Mouse (Mus musculus) hindbrain, embryonic 10.5 days (tissue): Measurements from ENCODE around the gene Clpb. TPM values are rescaled to one million over a fixed set of nuclear protein-coding genes. Genes with fewer than 3 reads are reported as not detected.
A peak's percentile ranks its signal among the peaks of the same experiment; 100 is the strongest.
"Not testable (repeated sequence)": the region's sequence is repeated elsewhere in the genome, so short reads cannot be mapped to it uniquely, and the experiment has no call there.

Experiments
- DNase-seq: peaks from one replicate; pipeline ENCODE4 v3.0.0-alpha.2; 2017; ENCODE audit warnings: low spot score
- H3K27ac ChIP-seq: fragments of 300-500 bp; sonication (generic); 2 replicates; pipeline ENCODE4 v1.5.1; 2016; ENCODE audit warnings: mild to moderate bottlenecking, moderate library complexity
- H3K27me3 ChIP-seq: fragments of 300-500 bp; sonication (generic); 2 replicates; pipeline ENCODE4 v1.6.1; 2016; ENCODE audit warnings: mild to moderate bottlenecking; ENCODE audit not compliant: poor library complexity, insufficient read depth, severe bottlenecking
- H3K36me3 ChIP-seq: fragments of 300-500 bp; sonication (generic); 2 replicates; pipeline ENCODE4 v1.6.1; 2016; ENCODE audit warnings: mild to moderate bottlenecking, moderate library complexity
- H3K4me1 ChIP-seq: fragments of 300-500 bp; sonication (generic); replicated peaks from 2 replicates; pipeline ENCODE4 v1.6.1; 2016; ENCODE audit warnings: mild to moderate bottlenecking
- H3K4me3 ChIP-seq: fragments of 300-500 bp; sonication (generic); 2 replicates; pipeline ENCODE4 v1.5.1; 2016; ENCODE audit warnings: mild to moderate bottlenecking, moderate library complexity
- H3K9me3 ChIP-seq: fragments of 300-500 bp; sonication (generic); 2 replicates; pipeline ENCODE4 v1.6.1; 2016; ENCODE audit warnings: mild to moderate bottlenecking, moderate library complexity
- WGBS: fragments of 180-500 bp; shearing (Covaris S2); methylation state at CpG from one replicate; pipeline ENCODE4 v1.1.7; 2016; 5-methylcytosine and 5-hydroxymethylcytosine counted together
- polyA plus RNA-seq: library from polyadenylated mRNA; unstranded; fragments of >200 nt; fragmentation: Nextera tagmentation; extraction: Ambion mirVana; gene quantifications from 2 replicates; pipeline ENCODE4 v1.2.1, GENCODE M21; 2016

The Clpb gene
- polyA plus RNA-seq = 45.0 and 54.9 TPM in 2 replicates

DNA sequence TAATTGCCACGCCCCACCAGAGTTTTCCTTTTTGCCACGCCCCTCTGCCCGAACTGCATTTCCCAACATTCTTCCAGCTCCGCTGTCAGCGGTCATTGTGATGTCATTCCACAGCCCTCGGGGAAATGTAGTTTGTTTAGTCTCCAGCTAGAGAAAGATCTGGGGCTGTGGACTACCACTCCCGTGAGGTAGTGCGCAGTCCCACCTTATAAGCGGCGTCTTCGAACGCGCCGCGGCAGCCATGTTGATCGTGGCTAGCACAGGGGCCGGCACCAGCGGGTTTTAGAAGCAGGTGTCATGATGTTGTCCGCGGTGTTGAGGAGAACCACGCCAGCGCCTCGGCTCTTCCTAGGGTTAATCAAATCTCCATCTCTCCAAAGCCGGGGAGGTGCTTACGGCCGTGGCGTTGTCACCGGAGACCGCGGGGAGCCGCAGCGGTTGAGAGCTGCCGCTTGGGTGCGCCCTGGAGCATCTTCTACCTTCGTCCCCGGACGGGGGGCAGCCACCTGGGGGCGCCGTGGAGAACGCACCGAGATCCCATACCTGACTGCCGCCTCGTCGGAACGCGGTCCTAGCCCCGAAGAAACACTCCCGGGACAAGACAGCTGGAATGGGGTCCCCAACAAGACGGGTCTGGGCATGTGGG lies at the start of gene Clpb:
Gene Clpb, plus strand, starts transcription at position 120 of the 646 bp plus-strand sequence.
- 1% methylated on average over 49 of the region's 49 CpGs for WGBS
- Histone ChIP-seq H3K36me3 (no peaks in the 10 kb centered on the region; the same call in 1 of the 2 replicates), H3K9me3 (no peaks in the 10 kb centered on the region), H3K4me3 (peak within 1 kb of the TSS; percentile 63), H3K27me3 (no peaks in the 10 kb centered on the region), H3K4me1 (peaks cover 27% of the 10 kb centered on the region), H3K27ac (peak within 1 kb of the TSS; percentile 84)
- peak; percentile 91 for DNase-seq

DNA sequence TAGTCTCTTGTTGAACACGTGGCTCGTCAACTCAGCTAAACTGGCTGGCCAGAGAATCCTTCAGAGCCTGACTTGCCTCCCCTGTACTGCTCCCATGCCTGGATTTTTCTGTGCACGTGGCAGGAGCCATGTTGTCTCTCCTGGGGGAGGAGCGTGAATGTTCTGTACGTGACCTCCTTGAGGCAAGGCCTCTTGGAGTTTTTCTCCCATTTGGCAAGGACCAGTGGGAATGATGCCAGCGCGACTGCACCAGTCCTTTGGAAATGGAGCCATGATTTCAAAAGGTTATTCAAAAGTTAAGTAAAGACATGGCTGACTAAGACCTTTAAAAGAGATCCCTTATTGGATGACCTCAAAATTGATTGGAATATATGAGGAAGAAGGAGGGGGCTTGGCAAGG lies 48.0 kb upstream of the Clpb start:
- 88% methylated on average over 7 of the region's 7 CpGs for WGBS
- no peak for DNase-seq
- Histone ChIP-seq H3K4me1 (no peaks in the 10 kb centered on the region), H3K27ac (no peak overlapping the region), H3K4me3 (no peak overlapping the region), H3K27me3 (no peaks in the 10 kb centered on the region), H3K36me3 (no peaks in the 10 kb centered on the region), H3K9me3 (no peaks in the 10 kb centered on the region)

DNA sequence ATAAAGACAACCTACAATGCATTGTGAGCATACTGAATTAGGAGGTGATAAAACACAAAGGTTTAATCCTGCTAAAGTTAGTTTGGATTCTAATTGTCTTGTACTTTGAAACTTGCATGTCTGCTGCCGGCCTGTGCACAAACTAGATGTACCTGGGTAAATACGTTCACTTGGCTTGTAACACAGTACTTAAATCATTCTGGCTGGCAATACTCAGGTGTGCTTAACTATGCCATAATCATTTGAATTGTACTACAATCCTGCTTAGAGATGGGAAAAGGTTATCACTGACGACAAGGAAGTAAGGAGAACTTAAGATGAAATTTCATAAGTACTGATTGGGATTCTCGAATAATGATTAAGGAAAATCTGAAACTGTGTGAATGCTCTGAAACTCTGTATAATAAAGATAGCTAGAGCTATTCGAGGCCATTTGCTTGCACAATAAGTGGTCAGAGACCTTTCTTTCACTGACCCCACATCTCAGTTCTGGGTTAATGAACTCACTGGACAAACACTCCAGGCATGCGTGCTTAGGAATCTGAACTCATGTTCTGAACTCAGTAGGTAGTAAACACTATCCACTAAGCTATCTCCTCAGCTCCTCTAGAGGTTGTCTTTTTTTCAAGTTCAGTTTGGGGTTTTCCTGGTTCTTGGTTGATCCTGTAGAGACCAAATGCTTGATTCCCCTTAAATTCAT lies 47.1 kb upstream of the Clpb start:
- Histone ChIP-seq H3K9me3 (no peaks in the 10 kb centered on the region), H3K27ac (no peak overlapping the region), H3K36me3 (no peaks in the 10 kb centered on the region), H3K27me3 (no peaks in the 10 kb centered on the region), H3K4me1 (no peaks in the 10 kb centered on the region), H3K4me3 (no peak overlapping the region)
- no peak for DNase-seq
- 85% methylated on average over 6 of the region's 6 CpGs for WGBS

GRCm38 (mm10) chr7:101617438-101618165 lies 45.8 kb upstream of the Clpb start:
- no peaks in the 10 kb centered on the region for H3K4me1 ChIP-seq
- H3K4me3 ChIP-seq = no peak overlapping the region
- no peaks in the 10 kb centered on the region for H3K27me3 ChIP-seq
- H3K27ac ChIP-seq = no peak overlapping the region
- WGBS = 70% methylated on average over 10 of the region's 10 CpGs
- no peaks in the 10 kb centered on the region for H3K9me3 ChIP-seq
- no peak for DNase-seq
- H3K36me3 ChIP-seq = no peaks in the 10 kb centered on the region

- Histone ChIP-seq H3K27ac (no peak overlapping the region), H3K4me3 (no peak overlapping the region), H3K27me3 (no peaks in the 10 kb centered on the region), H3K9me3 (no peaks in the 10 kb centered on the region), H3K4me1 (peaks cover 5% of the 10 kb centered on the region), H3K36me3 (no peaks in the 10 kb centered on the region)
- 84% methylated on average over 7 of the region's 7 CpGs for WGBS
- no peak for DNase-seq
Observed at GRCm38 (mm10) chr7:101618273-101618672, 45.2 kb upstream of the Clpb start.

DNA sequence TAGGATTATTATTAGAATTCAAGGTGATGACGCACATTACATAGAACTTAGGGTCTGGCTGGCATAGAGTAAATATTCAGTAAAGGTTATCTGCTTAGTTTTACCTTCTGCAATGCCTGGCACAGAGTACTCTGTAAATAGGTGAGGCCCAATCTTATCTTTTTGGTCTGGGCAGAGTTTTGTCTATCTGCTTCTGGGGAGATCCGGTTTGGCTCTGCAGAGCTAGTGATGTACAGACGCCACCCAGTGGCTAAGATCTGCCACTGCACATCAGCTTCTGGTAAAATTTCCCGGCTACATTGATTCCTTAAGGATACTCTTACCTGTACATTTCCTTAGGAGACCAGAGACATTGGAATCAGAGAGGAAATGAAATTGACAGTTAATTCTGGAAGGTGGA lies 43.1 kb upstream of the Clpb start:
- Histone ChIP-seq H3K27me3 (no peaks in the 10 kb centered on the region), H3K9me3 (no peaks in the 10 kb centered on the region), H3K4me1 (peaks cover 24% of the 10 kb centered on the region), H3K36me3 (no peaks in the 10 kb centered on the region), H3K27ac (no peak overlapping the region), H3K4me3 (no peak overlapping the region)
- 30% methylated on average over 4 of the region's 4 CpGs for WGBS
- peak; percentile 47 for DNase-seq

- H3K4me3 ChIP-seq, H3K27me3 ChIP-seq, H3K9me3 ChIP-seq, H3K27ac ChIP-seq, DNase-seq, H3K36me3 ChIP-seq: not testable (repeated sequence)
- 92% methylated on average over 4 of the region's 4 CpGs for WGBS
- H3K4me1 ChIP-seq = peaks cover 24% of the 10 kb centered on the region
Observed at GRCm38 (mm10) chr7:101621861-101622260, 41.6 kb upstream of the Clpb start.

DNA sequence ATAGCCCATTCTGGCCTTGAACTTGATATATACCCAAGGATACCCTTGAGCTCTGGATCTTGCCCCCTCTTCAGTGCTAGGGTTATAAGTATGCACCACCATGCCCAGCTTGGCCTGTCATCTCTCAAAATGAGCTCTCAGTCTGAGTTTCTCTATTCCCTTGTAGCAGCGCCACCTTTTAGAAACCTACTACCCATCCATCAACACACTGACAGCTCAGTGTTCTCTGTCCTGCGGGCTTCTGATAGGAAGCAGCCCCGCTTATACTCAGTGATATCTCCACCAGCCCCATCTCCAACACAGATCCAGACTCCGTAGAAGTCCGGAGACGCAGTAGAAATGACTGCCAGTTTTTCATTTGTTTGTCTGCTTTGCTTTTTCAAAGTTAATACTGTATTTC lies 39.1 kb upstream of the Clpb start:
- no peak overlapping the region for H3K4me3 ChIP-seq
- DNase-seq = no peak
- 76% methylated on average over 6 of the region's 6 CpGs for WGBS
- H3K9me3 ChIP-seq = no peaks in the 10 kb centered on the region
- H3K36me3 ChIP-seq = no peaks in the 10 kb centered on the region
- H3K27ac ChIP-seq = no peak overlapping the region
- no peaks in the 10 kb centered on the region for H3K27me3 ChIP-seq
- peaks cover 24% of the 10 kb centered on the region for H3K4me1 ChIP-seq

GRCm38 (mm10) chr7:101627166-101627565 lies 36.3 kb upstream of the Clpb start:
- not testable (repeated sequence) for H3K36me3 ChIP-seq, DNase-seq, H3K27me3 ChIP-seq, H3K9me3 ChIP-seq, H3K27ac ChIP-seq, H3K4me3 ChIP-seq
- 72% methylated on average over 7 of the region's 7 CpGs for WGBS
- H3K4me1 ChIP-seq = peaks cover 24% of the 10 kb centered on the region

GRCm38 (mm10) chr7:101628481-101628880 lies 35.0 kb upstream of the Clpb start:
- peaks cover 17% of the 10 kb centered on the region for H3K4me1 ChIP-seq
- no peak for DNase-seq
- H3K27ac ChIP-seq = no peak overlapping the region
- no peaks in the 10 kb centered on the region for H3K27me3 ChIP-seq
- H3K9me3 ChIP-seq = no peaks in the 10 kb centered on the region
- no peaks in the 10 kb centered on the region for H3K36me3 ChIP-seq
- H3K4me3 ChIP-seq = no peak overlapping the region
- 54% methylated on average over 2 of the region's 2 CpGs for WGBS

DNA sequence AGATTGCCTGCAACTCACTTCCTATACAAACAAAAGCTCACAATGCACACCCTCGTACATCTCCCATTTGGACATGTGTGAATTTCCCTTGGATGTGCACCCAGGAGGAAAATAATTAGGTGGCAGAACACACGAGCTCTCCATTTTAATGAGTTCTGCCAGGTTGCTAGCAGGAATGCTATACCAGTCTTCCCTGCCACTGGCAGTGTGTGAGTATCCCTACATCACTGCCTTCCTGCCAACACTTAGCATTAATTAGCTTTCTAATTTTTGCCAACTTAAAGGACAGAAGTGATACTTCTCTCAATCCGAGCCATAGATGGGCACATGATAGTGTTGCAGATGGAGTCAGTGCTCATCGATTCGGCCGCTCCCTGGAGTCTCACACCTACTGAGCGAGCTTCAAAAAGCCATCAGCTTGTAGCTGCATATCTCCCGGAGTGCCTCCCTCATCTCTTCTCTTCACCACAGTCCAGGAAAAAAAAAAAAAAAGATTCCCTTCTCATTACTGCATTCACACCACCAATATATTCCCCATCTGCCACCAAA lies 29.7 kb upstream of the Clpb start:
- Histone ChIP-seq H3K27ac (no peak overlapping the region), H3K9me3 (no peaks in the 10 kb centered on the region), H3K27me3 (no peaks in the 10 kb centered on the region), H3K36me3 (no peaks in the 10 kb centered on the region), H3K4me3 (no peak overlapping the region), H3K4me1 (no peaks in the 10 kb centered on the region)
- no peak for DNase-seq
- 83% methylated on average over 8 of the region's 8 CpGs for WGBS

- 85% methylated on average over 4 of the region's 4 CpGs for WGBS
- Histone ChIP-seq H3K27me3 (no peaks in the 10 kb centered on the region), H3K4me1 (no peaks in the 10 kb centered on the region), H3K4me3 (no peak overlapping the region), H3K36me3 (no peaks in the 10 kb centered on the region), H3K9me3 (no peaks in the 10 kb centered on the region), H3K27ac (no peak overlapping the region)
- no peak for DNase-seq
Observed at GRCm38 (mm10) chr7:101634513-101634912, 28.9 kb upstream of the Clpb start.

- no peak for DNase-seq
- H3K27ac ChIP-seq = no peak overlapping the region
- H3K9me3 ChIP-seq = no peaks in the 10 kb centered on the region
- WGBS = 84% methylated on average over 2 of the region's 2 CpGs
- no peaks in the 10 kb centered on the region for H3K4me1 ChIP-seq
- H3K27me3 ChIP-seq = no peaks in the 10 kb centered on the region
- no peak overlapping the region for H3K4me3 ChIP-seq
- no peaks in the 10 kb centered on the region for H3K36me3 ChIP-seq
Observed at GRCm38 (mm10) chr7:101636056-101636455, 27.4 kb upstream of the Clpb start.
